Mouse (Mus musculus) lung, postnatal 0 days (tissue): Measurements from ENCODE around the gene Eppin. TPM values are rescaled to one million over a fixed set of nuclear protein-coding genes. Genes with fewer than 3 reads are reported as not detected.

Source experiments
- ATAC-seq: fragments of 200-750 bp; cut with Nextera tagmentation; 2 replicates; pipeline ENCODE4 v1.8.0; 2017; ENCODE audit warnings: moderate library complexity
- DNase-seq: peaks from one replicate; pipeline ENCODE4 v3.0.0-alpha.2; 2016; ENCODE audit warnings: low spot score
- H3K27ac ChIP-seq: fragments of 300-500 bp; sonication (generic); 2 replicates; pipeline ENCODE4 v1.5.1; 2014; ENCODE audit warnings: antibody characterized with exemption, mild to moderate bottlenecking, low read length, mixed read lengths
- H3K27me3 ChIP-seq: fragments of 300-500 bp; sonication (generic); replicated peaks from 2 replicates; pipeline ENCODE4 v1.6.1; 2014; ENCODE audit warnings: low read length, mixed read lengths; ENCODE audit not compliant: insufficient read depth
- H3K36me3 ChIP-seq: fragments of 300-500 bp; sonication (generic); 2 replicates; pipeline ENCODE4 v1.6.1; 2014; ENCODE audit warnings: low read length, mixed read lengths; ENCODE audit not compliant: insufficient read depth
- H3K4me1 ChIP-seq: fragments of 300-500 bp; sonication (generic); 2 replicates; pipeline ENCODE4 v1.6.1; 2014; ENCODE audit warnings: antibody characterized with exemption, low read depth, low read length, mixed read lengths; ENCODE audit not compliant: insufficient read depth
- H3K4me2 ChIP-seq: fragments of 300-500 bp; sonication (generic); replicated peaks from 2 replicates; pipeline ENCODE4 v1.6.1; 2014; ENCODE audit warnings: low read depth, mild to moderate bottlenecking, low read length, moderate library complexity, mixed read lengths
- H3K4me3 ChIP-seq: fragments of 300-500 bp; sonication (generic); 2 replicates; pipeline ENCODE4 v1.5.1; 2014; ENCODE audit warnings: low read depth, low read length
- H3K9ac ChIP-seq: fragments of 300-500 bp; sonication (generic); replicated peaks from 2 replicates; pipeline ENCODE4 v1.6.1; 2014; ENCODE audit warnings: low read depth, mild to moderate bottlenecking
- H3K9me3 ChIP-seq: fragments of 300-500 bp; sonication (generic); 2 replicates; pipeline ENCODE4 v1.6.1; 2016; ENCODE audit warnings: low read length, mixed read lengths
- CTCF ChIP-seq: IDR thresholded peaks from 2 replicates; pipeline ENCODE4 v1.5.1; 2016; ENCODE audit warnings: antibody characterized with exemption, mild to moderate bottlenecking
- EP300 ChIP-seq: IDR thresholded peaks from 2 replicates; pipeline ENCODE4 v1.6.1; 2016; ENCODE audit warnings: antibody characterized with exemption, mild to moderate bottlenecking, control low read depth
- WGBS: fragments of 180-500 bp; shearing (Covaris S2); extraction: QIAGEN DNeasy Blood & Tissue Kit; methylation state at CpG from one replicate; pipeline ENCODE4 v1.1.7; 2014; 5-methylcytosine and 5-hydroxymethylcytosine counted together
- polyA plus RNA-seq: library from polyadenylated mRNA; unstranded; fragments of >200 nt; fragmentation: Nextera tagmentation; extraction: Ambion mirVana; gene quantifications from 2 replicates; pipeline ENCODE4 v1.2.1, GENCODE M21; 2015

The Eppin gene
- polyA plus RNA-seq, 1 experiment from 2014 or later = not detected

DNA sequence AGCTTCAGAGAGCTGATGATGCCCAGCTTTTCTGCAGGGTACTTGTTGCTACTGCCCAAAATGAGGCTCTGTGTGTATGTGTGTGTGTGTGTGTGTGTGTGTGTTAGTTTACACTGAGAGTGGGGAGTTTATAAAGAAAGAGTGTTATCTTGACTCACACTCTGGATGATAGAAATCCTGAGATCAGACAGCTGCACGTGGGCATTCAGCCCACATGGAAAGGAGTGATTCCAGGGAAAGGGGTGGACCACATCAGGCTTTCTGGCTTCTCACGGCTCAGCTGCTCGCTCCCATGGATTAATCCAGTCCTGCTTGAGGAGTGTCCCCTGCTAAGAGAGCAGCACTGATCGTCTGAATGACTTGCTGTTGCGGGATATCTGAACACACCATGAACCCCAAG is 51.3 kb downstream of the Eppin start:
- Histone ChIP-seq H3K9me3 (no peaks in the 10 kb centered on the region), H3K9ac (no peak overlapping the region), H3K27ac (no peak overlapping the region), H3K4me3 (no peak overlapping the region), H3K36me3 (no peaks in the 10 kb centered on the region), H3K4me1 (no peaks in the 10 kb centered on the region), H3K27me3 (no peaks in the 10 kb centered on the region), H3K4me2 (no peak overlapping the region)
- ATAC-seq (no peak), DNase-seq (no peak)
- WGBS = 57% methylated on average over 5 of the region's 5 CpGs
- no peak for TF ChIP-seq EP300
- no peak for TF ChIP-seq CTCF

GRCm38 (mm10) chr2:164540652-164541427 is 52.6 kb downstream of the Eppin start:
- no peak for TF ChIP-seq CTCF
- TF ChIP-seq EP300 = no peak
- peak; percentile 46 for ATAC-seq
- Histone ChIP-seq H3K4me2 (no peak overlapping the region), H3K9me3 (no peaks in the 10 kb centered on the region), H3K27ac (no peak overlapping the region), H3K9ac (no peak overlapping the region), H3K4me1 (no peaks in the 10 kb centered on the region), H3K27me3 (no peaks in the 10 kb centered on the region), H3K4me3 (no peak overlapping the region), H3K36me3 (no peaks in the 10 kb centered on the region)
- WGBS = 20% methylated on average over 8 of the region's 8 CpGs
- peak; percentile 31 for DNase-seq

Other genes starting within 250 kb of the Eppin start
- 79.5 and 106 TPM in 2 replicates for gene Slpi, start 204.5 kb downstream of the Eppin start, polyA plus RNA-seq
- gene Rbpjl, start 190.5 kb downstream of the Eppin start, polyA plus RNA-seq = 29.7 and 42.6 TPM in 2 replicates
- gene Matn4, start 188.4 kb downstream of the Eppin start, polyA plus RNA-seq = 71.4 and 81.2 TPM in 2 replicates
- 217 and 289 TPM in 2 replicates for gene Sdc4, start 149.7 kb downstream of the Eppin start, polyA plus RNA-seq
- gene Sys1, start 136.6 kb downstream of the Eppin start, polyA plus RNA-seq = 63.5 and 66.2 TPM in 2 replicates
- 23.5 and 32.9 TPM in 2 replicates for gene Gm20458, start 132.6 kb downstream of the Eppin start, polyA plus RNA-seq
- gene Trp53tg5, start 119.9 kb downstream of the Eppin start, polyA plus RNA-seq = not detected in 2 replicates
- 39.9 and 44.6 TPM in 2 replicates for gene Dbndd2, start 107.5 kb downstream of the Eppin start, polyA plus RNA-seq
- gene Pigt, start 96.1 kb downstream of the Eppin start, polyA plus RNA-seq = 45.5 and 54.8 TPM in 2 replicates
- gene Wfdc2, start 31.2 kb downstream of the Eppin start, polyA plus RNA-seq = 1,345 and 1,354 TPM in 2 replicates
- not detected in 2 replicates for gene Spint3, start 20.1 kb downstream of the Eppin start, polyA plus RNA-seq
- 0.93 and 1.0 TPM in 2 replicates for gene Wfdc6a, start 8.1 kb downstream of the Eppin start, polyA plus RNA-seq
- gene Wfdc6b, start 19.9 kb upstream of the Eppin start, polyA plus RNA-seq = 0.90 and 1.3 TPM in 2 replicates
- 0.36 and 0.43 TPM in 2 replicates for gene Wfdc8, start 20.0 kb upstream of the Eppin start, polyA plus RNA-seq
- gene Wfdc16, start 45.2 kb upstream of the Eppin start, polyA plus RNA-seq = not detected in 2 replicates
- gene Wfdc10, start 62.5 kb upstream of the Eppin start, polyA plus RNA-seq = 0.57 and 0.88 TPM in 2 replicates
- gene Wfdc9, start 63.0 kb upstream of the Eppin start, polyA plus RNA-seq = not detected in 2 replicates
- not detected in 2 replicates for gene Wfdc11, start 80.5 kb upstream of the Eppin start, polyA plus RNA-seq
- 1.3 and 1.9 TPM in 2 replicates for gene Wfdc13, start 91.5 kb upstream of the Eppin start, polyA plus RNA-seq
- gene Spint4, start 104.9 kb upstream of the Eppin start, polyA plus RNA-seq = not detected in 2 replicates
- not detected in 2 replicates for gene Spint5, start 121.7 kb upstream of the Eppin start, polyA plus RNA-seq
- 6.4 and 6.6 TPM in 2 replicates for gene Wfdc3, start 152.3 kb upstream of the Eppin start, polyA plus RNA-seq
- 47.1 and 47.2 TPM in 2 replicates for gene Dnttip1, start 152.4 kb upstream of the Eppin start, polyA plus RNA-seq
- gene Ube2c, start 176.3 kb upstream of the Eppin start, polyA plus RNA-seq = 21.1 and 33.3 TPM in 2 replicates
- gene Tnnc2, start 186.4 kb upstream of the Eppin start, polyA plus RNA-seq = 0.47 and 1.2 TPM in 2 replicates
- 27.4 and 28.6 TPM in 2 replicates for gene Snx21, start 192.2 kb upstream of the Eppin start, polyA plus RNA-seq
- 17.8 and 18.9 TPM in 2 replicates for gene Acot8, start 211.3 kb upstream of the Eppin start, polyA plus RNA-seq
- gene Zswim3, start 211.5 kb upstream of the Eppin start, polyA plus RNA-seq = 4.3 and 5.3 TPM in 2 replicates
- 7.7 and 8.1 TPM in 2 replicates for gene Zswim1, start 229.1 kb upstream of the Eppin start, polyA plus RNA-seq
- gene Spata25, start 234.9 kb upstream of the Eppin start, polyA plus RNA-seq = not detected in 2 replicates
- 146 and 147 TPM in 2 replicates for gene Ctsa, start 239.3 kb upstream of the Eppin start, polyA plus RNA-seq
- 5.4 and 6.5 TPM in 2 replicates for gene Neurl2, start 239.9 kb upstream of the Eppin start, polyA plus RNA-seq